Mouse (Mus musculus) kidney, adult 8-10 months (tissue): ENCODE results near the gene Taz.

ENCODE experiments used
- DNase-seq, 2 experiments: peaks; one replicate each; pipeline ENCODE4 v3.0.0; 2022

Gene Taz

DNA sequence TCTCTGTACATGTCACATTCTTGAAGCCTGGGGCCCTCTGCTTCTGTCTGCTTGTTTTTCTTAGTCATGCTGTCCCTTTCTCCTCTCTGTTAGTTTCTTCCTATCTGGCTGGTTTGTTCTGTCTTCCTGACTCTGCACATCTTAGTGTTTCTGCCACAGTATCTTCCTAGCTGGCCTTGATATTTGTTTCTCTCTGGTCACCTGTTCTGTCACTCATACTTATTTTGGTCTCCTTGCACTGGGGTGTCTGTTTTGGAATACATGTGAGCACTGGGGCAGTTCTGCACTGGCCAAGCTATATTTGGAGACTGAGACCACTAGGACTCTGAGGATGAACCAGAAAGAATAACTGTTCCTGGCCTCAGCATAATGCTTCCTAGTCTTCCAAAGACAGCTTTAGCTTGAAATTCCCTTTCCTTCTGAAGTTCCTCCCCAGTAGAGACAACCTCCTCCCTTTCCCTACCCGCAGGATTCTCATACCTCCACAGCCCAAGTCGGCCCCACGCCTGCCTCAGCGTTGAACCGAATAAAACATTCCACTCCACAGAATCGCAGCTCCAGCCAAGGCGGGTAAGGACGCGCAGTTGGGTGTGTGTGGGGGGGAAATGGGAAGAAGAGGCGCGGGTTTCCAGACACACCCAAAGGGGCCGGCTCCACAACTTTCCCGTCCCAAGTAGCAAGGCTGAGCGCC lies 526 bp upstream of the Taz start:
- DNase-seq = no peak

DNA sequence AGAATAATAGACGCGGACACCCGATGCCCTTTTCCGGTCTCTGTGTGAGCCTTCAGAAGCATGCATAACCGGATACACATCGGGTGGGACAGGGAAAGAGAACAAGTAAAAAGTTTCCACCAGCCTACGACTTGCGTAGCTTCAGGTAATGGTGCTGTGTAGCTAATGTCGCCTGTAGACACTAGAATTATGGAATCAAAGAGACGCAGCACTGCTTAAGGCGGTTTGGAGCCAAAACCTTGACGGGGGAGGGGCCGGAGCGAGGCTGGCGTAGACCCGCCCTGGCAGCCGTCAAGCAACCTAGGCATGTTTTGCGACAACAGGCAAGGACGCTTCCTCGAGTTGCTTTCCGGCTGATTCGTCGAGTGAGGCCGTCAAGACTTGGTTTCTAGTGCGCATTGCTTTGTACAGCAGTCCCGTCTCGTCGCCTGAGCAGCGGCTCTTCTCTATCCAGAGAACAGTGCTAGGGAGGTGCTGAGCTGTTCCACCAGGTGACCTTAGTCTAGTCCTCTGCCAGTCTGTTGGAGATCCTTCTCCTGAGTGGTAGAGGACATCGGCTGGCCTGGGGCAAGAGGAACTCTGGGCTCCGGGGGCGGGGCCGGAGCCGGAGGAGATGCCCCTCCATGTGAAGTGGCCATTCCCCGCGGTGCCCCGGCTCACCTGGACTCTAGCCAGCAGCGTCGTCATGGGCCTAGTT lies 831 bp downstream of the Taz start:
- peak; percentile 84 to 89 for DNase-seq

DNA sequence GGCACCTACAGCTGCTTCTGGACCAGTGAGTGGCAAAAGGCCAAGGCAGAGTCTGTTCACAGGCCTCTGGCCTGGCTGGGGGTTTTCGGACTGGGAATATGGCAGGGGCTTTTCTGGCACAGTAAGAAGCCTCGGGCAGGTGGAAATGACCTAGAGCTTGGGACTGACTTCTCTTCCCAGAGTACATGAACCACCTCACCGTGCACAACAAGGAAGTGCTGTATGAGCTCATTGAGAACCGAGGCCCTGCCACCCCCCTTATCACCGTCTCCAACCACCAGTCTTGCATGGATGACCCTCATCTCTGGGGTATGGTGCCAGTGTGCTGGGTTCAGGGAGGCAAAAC lies 1.4 kb downstream of the Taz start:
- DNase-seq = no peak

DNA sequence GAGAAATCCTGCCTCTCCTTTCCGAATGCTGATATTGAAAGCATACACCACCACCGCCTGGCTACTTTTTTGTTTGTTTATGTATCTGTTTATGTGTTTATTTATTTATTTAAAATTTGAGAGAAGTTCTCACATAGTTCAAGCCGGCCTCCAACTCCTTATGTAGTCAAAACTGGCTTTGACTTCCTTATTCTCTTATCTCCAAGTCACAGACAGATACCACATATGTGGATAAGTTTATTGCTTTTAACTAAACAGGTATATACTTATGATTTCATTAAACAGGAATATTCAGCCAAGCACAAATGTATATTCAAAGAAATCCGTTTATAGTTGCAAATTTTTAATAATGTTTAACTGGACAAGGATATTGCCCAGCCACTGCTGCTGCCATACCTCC lies 11.7 kb downstream of the Taz start:
- no peak for DNase-seq

DNA sequence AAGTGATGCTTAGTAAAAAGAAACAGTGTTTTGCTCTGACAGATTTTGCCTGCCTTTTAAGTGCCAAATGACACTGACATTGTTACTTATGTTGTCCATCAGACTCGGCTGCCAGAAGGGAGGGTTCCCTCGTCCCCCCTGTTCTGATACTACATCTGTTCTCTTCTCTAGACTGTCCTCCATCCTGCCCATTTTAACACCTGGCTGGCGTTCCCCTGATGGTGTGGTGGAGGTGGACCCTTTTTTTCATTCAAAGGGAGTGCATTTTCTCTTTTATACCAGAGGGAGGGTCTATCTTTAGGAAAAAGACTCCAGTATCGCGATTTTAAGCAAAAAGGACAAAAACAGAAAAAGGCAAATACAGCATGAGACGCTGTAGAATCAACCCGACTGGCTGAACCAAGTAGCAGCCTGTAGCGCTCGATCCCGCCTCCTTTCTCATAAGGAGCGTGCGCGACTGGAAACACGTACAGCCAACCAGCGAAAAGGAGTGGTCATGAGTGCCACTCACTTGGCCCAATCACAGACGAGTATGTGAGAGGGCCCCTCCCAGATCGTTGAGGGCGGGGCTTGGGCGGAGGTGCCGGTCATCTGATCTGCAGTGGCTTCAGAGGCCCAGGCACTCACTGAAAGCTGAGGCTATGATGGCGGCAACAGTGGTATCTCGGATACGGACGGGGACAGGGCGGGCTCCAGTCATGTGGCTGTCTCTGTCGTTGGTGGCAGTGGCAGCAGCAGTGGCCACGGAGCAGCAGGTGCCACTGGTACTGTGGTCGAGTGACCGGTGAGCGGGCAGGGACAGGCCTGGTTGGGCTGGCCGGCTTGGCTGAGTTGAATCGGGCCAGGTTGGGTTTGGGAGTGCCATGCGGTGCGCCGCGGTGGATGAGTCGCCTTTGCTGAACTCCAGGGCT lies 15.1 kb downstream of the Taz start, which contains the start of gene Atp6ap1:
Atp6ap1 (plus strand) TSS at position 560 of the 911 bp plus-strand sequence.
- DNase-seq = peak; percentile 95

DNA sequence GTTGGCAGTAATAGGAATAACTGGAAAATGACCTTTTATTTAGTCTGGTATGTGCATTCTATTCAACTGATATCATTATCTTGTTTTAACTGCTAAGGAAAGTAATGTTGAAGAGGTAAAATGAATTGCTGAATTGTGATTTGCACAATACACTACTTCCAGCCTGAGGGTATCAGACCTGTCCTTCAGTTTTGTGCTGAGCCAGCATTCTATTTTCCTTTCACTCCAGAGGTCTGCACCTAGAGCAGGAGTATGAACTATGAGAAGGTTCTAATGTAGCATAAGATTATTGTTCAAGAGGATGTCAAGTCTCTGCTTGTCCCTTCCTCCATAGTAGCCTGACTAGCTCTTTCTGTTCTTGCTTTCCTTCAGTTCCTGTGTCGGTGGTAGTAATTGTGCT lies 16.6 kb downstream of the Taz start:
- DNase-seq = no peak

DNA sequence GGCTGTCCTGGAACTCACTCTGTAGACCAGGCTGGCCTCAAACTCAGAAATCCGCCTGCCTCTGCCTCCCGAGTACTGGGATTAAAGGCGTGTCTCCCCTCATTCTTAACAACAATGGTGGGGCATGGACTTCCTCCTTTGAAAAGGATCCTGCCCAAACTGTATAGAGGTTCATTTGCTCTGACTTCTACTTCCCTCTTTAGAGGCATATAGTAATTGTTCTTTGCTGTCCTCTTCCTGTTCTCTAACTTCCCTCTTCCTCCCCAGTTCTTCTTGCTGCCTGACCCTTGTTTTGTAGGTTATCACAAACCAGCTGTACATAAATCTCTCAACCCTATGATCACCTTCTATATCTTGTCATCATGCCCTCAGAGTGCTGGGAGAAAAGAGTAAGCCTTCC lies 18.0 kb downstream of the Taz start:
- no peak for DNase-seq

- DNase-seq = peak; percentile 53 to 66
These were observed 23.4 kb downstream of the Taz start, which contains the start of gene Gdi1 for GRCm38 (mm10) chrX:74304867-74305700. TSS of gene Gdi1 (plus strand) at chrX:74304998.

DNA sequence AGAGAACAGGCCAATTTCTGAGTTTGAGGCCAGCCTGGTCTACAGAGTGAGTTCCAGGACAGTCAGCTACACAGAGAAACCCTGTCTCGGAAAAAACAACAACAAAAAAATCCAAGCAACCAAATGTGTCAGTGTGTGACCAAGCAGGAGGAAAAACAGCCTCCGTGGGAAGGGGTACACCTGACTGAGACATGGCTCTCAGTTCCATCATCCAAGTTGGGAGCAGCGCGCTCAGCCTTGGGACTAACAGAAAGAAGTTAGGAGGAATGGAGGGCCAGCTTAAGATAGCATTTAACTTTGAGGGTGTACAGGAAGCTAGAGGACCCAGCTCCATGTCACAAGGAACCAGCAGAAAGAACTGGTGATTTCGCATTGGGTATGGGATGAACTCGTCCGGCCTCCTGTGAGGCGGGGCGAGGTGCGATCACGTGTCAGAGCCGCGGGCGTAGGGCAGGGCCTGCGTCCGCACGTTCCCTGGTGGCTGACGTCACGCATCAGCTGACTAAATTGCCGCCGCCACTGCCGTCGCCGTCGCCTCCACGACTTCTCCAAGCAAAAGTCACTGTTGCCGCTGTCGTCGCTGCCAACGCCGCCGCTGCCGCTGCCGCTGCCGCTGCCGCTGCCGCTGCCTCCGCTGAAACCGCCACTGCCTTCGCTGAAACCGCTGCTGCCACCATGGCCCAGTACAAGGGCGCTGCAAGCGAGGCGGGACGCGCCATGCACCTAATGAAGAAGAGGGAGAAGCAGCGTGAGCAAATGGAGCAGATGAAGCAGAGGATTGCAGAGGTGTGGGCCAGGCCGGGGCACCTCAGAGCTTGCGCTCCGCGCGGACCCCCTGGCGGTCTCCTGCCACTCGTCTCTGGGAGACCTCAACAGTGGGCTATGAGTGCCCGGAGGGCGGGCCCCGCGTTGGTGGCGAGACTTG lies 31.1 kb downstream of the Taz start, which contains the start of gene Fam50a:
Fam50a (plus strand) TSS at position 494 of the 925 bp plus-strand sequence.
- DNase-seq = peak; percentile 87 to 89

- DNase-seq = peak; percentile 41 to 55
These were observed 47.0 kb downstream of the Taz start, which contains the start of gene Plxna3 for GRCm38 (mm10) chrX:74328725-74329161. TSS of gene Plxna3 (plus strand) at chrX:74329066.

GRCm38 (mm10) chrX:74329215-74329671 lies 47.5 kb downstream of the Taz start:
- no peak for DNase-seq

DNA sequence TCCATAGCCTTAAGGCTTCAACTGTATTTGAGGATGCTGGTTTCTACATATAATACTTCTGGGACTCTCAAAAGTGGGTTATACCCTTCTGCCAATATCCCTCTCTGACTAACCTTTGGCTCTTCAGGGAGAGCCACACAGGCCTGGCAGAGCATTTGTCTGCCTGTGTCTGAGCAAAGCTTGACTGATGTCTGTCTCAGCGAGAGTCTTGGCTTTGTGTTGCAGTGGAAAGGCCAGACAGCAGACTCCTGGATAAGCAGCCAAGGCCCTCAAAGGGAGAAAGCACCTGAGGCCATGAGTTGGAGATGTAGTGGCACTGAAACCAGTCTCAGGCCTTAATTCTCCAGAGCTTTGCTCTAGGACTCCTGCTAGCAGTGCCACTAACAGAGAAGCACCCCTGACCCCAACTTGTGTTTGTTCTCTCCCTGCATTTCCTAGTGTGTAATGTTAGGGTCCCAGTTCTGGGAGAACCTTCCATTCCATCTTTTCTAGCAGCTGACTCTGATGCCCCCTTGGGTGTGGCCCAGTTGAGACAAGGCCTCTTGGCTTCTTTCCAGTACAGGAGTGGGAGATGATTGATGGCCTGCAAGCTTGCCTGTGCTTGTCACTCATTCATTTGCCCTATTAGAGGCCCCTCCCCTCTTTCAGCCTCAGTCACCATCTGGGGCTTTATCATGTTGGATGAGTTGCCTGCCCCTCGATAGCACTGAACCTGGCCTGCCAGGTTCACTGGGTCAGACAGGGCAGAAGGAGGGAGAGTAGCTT lies 48.6 kb downstream of the Taz start:
- no peak for DNase-seq
